Mouse (Mus musculus): ENCODE data around the gene Gal3st2b. TPM values are rescaled to one million over a fixed set of nuclear protein-coding genes. Genes with fewer than 3 reads are reported as not detected.
"Not testable (repeated sequence)": the region's sequence is repeated elsewhere in the genome, so short reads cannot be mapped to it uniquely, and the experiment has no call there.

Gal3st2b gene
- polyA plus RNA-seq, 2 experiments from 2014 or later, result 0.12 TPM; not detected in 1

GRCm38 (mm10) chr1:93980932-93981331, 62.8 kb downstream of the Gal3st2b start:
- ATAC-seq, result not testable (repeated sequence)

GRCm38 (mm10) chr1:93986167-93986566, 68.1 kb downstream of the Gal3st2b start:
- ATAC-seq, result no peak

- no peak for ATAC-seq
Observed at GRCm38 (mm10) chr1:93988786-93989185, 70.7 kb downstream of the Gal3st2b start.

GRCm38 (mm10) chr1:93990209-93990608, 72.1 kb downstream of the Gal3st2b start, which contains the start of gene Gal3st2c:
Gene Gal3st2c (plus strand): TSS chr1:93990509.
- ATAC-seq, result not testable (repeated sequence)

GRCm38 (mm10) chr1:93991068-93991467, 73.0 kb downstream of the Gal3st2b start:
- not testable (repeated sequence) for ATAC-seq

- ATAC-seq, result not testable (repeated sequence)
Observed at GRCm38 (mm10) chr1:93991491-93991890, 73.4 kb downstream of the Gal3st2b start.

Other genes starting within 250 kb of the Gal3st2b start
- gene Bok, start 232.7 kb upstream of the Gal3st2b start, polyA plus RNA-seq (2017; shearing (Covaris generic)), result not detected
- 10 to 100 TPM; 54.1 to 77.9 TPM for gene Atg4b, start 166.8 kb upstream of the Gal3st2b start, polyA plus RNA-seq (2017; shearing (Covaris generic))
- 10 to 100 TPM; 15.3 to 16.5 TPM for gene Thap4, start 163.4 kb upstream of the Gal3st2b start, polyA plus RNA-seq (2017; shearing (Covaris generic))
- 100 to 1,000 TPM; 129 to 134 TPM for gene Dtymk, start 116.4 kb upstream of the Gal3st2b start, polyA plus RNA-seq (2017; shearing (Covaris generic))
- gene Ing5, start 114.3 kb upstream of the Gal3st2b start, polyA plus RNA-seq (2017; shearing (Covaris generic)), result 10 to 100 TPM; 19.8 to 21.8 TPM
- gene D2hgdh, start 93.4 kb upstream of the Gal3st2b start, polyA plus RNA-seq (2017; shearing (Covaris generic)), result 10 to 100 TPM; 15.5 to 20.9 TPM
- not detected for gene Gal3st2, start 57.0 kb upstream of the Gal3st2b start, polyA plus RNA-seq (2017; shearing (Covaris generic))
- gene Gal3st2c, start 72.2 kb downstream of the Gal3st2b start, polyA plus RNA-seq (2017; shearing (Covaris generic)), result under 1 TPM in 1 of 2 experiments, not detected in 1; 0.12 TPM
- gene Neu4, start 102.1 kb downstream of the Gal3st2b start, polyA plus RNA-seq (2017; shearing (Covaris generic)), result under 1 TPM in 1 of 2 experiments, not detected in 1; 0.15 TPM
- gene Pdcd1, start 134.2 kb downstream of the Gal3st2b start, polyA plus RNA-seq (2017; shearing (Covaris generic)), result 100 to 1,000 TPM; 116 to 187 TPM